Mouse (Mus musculus): ENCODE measurements at regions not wholly inside any gene's neighbourhood (a gene's known extent, or its start where the extent isn't known, plus 50 kb on each side); places are given as distances from the start of the nearest gene placed in this dataset.

DNA sequence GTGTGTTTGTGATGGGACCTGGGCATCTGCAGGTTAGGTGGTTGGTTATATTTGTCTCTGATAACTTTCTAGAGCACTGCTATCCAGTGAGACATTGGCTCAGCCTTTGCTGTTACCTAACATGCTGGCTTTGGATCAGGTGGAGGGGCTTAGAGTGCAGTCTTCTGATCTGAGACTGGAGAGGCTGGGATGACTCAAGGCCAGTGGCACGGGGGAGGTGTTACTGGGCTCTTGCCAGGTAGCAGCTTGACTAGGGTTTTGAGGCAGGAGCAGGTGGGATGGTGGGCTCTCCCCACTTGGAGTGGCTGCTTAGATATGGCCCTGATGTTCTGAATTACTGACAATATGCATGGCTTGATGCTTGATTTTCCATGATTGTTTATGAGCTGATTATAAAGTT, 236.0 kb downstream of the Zfp704 start:
- DNase-seq (ENCODE audit: extremely low spot score in 1 of 2, low spot score in 1 of 2) = peak in 1 of 2 experiments; percentile 22

GRCm38 (mm10) chr3:9370096-9370495, 239.8 kb downstream of the Zfp704 start:
- no peak for DNase-seq (ENCODE audit: extremely low spot score in 1 of 2, low spot score in 1 of 2)

GRCm38 (mm10) chr3:9365791-9366190, 244.1 kb downstream of the Zfp704 start:
- DNase-seq (ENCODE audit: extremely low spot score in 1 of 2, low spot score in 1 of 2) = no peak

- DNase-seq (ENCODE audit: extremely low spot score in 1 of 2, low spot score in 1 of 2) = no peak
These were observed 250.7 kb downstream of the Zfp704 start for GRCm38 (mm10) chr3:9359186-9359585.

DNA sequence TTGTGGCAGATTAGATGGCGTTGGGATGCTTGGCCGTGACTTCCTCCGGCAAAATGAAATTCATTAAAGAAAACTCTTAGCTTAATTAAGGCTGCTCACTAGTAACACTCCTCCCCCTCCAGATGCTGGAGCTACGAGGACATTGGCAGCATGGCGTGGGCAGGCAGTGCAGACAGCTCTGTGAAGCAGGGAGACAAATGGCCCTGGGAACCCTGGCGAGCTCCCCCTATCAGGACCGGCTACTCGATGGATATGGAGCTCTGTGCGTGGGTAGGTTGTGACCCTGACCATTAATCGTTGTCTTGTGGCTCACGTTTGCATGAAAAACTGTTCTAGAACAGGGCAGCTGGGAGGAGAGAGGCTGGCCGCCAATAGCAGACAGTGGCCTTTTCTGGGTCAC, 251.8 kb downstream of the Zfp704 start:
- no peak for DNase-seq (ENCODE audit: extremely low spot score in 1 of 2, low spot score in 1 of 2)

- DNase-seq (ENCODE audit: extremely low spot score in 1 of 2, low spot score in 1 of 2) = peak in 1 of 2 experiments; percentile 37
These were observed 252.2 kb downstream of the Zfp704 start for GRCm38 (mm10) chr3:9357639-9358038.

GRCm38 (mm10) chr3:9355875-9356274, 254.0 kb downstream of the Zfp704 start:
- DNase-seq (ENCODE audit: extremely low spot score in 1 of 2, low spot score in 1 of 2) = no peak

- DNase-seq (ENCODE audit: extremely low spot score in 1 of 2, low spot score in 1 of 2) = no peak
These were observed 255.1 kb downstream of the Zfp704 start for GRCm38 (mm10) chr3:9354756-9355155.

DNA sequence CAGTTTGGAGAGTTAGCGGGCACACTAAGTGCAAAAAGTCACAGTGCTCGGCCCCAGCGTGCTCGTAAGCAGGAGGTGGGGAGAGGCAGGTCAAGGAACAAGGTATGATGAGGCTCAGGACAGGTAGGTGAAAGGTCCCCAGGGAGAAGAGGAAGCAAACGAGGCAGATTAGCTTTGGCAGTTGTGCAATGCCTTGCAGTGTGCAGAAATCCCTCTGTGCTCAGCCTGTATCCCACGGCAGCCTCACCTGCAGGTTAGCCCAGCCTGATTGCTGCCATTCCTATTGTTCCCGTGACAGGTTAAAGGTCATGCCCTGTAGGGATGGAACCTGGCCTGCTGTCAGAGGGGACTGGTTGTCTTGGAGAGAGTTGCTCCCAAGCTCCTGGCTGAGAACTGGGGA, 257.6 kb downstream of the Zfp704 start:
- DNase-seq (ENCODE audit: extremely low spot score in 1 of 2, low spot score in 1 of 2) = no peak

DNA sequence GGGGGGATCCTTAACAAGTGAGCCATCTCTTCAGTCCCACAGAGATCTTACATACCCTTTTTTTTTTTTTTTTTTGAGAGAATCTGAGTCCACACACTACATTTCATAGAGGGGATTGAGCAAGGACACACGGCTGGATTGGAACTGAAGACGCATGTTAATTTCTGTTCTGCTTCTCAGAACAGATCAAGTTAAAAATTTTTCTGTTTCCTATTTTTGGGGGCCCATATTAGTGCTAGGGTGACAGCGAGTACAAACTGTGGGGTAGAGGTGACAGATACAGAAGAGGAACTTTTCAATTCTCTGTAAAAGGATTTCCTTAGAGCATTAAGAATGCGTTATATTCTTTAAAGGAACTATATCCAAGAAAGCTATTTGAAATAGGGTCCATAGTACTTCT, 260.1 kb downstream of the Zfp704 start:
- no peak for DNase-seq (ENCODE audit: extremely low spot score in 1 of 2, low spot score in 1 of 2)

- DNase-seq (ENCODE audit: extremely low spot score in 1 of 2, low spot score in 1 of 2) = no peak
These were observed 262.4 kb downstream of the Zfp704 start for GRCm38 (mm10) chr3:9347446-9347860.

- DNase-seq (ENCODE audit: extremely low spot score in 1 of 2, low spot score in 1 of 2) = no peak
These were observed 262.9 kb downstream of the Zfp704 start for GRCm38 (mm10) chr3:9346857-9347445.

- no peak for DNase-seq (ENCODE audit: extremely low spot score in 1 of 2, low spot score in 1 of 2)
These were observed 263.5 kb downstream of the Zfp704 start for GRCm38 (mm10) chr3:9346356-9346755.

DNA sequence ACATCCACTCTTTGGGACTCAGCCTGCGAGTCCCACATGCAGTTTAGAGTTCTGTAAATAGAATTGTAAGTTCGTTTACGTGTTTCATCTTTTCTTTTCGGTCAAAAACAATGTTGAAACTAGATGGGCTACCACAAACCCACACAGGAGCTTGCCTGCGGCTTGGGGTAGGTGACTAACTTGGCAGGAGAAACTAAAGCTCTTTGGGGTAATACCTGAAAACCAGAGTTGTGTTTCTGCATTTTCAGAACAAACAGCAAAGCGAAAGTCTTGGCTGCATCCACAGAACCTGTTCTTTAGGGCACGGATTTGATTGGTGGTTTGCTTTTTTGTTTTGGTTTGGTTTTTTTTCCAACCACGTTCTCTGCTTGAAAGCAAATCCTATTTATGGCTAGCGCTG, 264.0 kb downstream of the Zfp704 start:
- no peak for DNase-seq (ENCODE audit: extremely low spot score in 1 of 2, low spot score in 1 of 2)

- DNase-seq (ENCODE audit: extremely low spot score in 1 of 2, low spot score in 1 of 2) = no peak
These were observed 266.3 kb downstream of the Zfp704 start for GRCm38 (mm10) chr3:9343586-9343985.

DNA sequence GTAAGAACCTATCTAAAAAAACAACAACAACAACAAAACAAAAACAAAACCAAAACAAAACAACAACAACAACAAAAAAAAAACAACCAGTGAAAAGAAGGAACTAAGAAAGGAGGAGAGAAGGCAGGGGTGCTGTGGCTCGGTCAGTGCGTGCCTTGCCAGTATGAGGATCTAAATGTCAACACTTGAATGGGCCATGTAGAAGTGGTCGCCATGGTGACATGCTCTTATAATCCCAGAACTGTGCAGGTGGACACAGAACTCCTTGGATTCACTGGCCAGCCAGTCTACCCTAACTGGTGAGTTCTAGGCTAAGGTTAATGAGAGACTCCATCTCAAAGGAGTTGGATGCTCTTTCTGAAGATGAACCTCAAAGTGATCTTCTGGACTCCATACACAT, 267.7 kb downstream of the Zfp704 start:
- no peak for DNase-seq (ENCODE audit: extremely low spot score in 1 of 2, low spot score in 1 of 2)

GRCm38 (mm10) chr3:9341657-9342056, 268.2 kb downstream of the Zfp704 start:
- DNase-seq (ENCODE audit: extremely low spot score in 1 of 2, low spot score in 1 of 2) = no peak

DNA sequence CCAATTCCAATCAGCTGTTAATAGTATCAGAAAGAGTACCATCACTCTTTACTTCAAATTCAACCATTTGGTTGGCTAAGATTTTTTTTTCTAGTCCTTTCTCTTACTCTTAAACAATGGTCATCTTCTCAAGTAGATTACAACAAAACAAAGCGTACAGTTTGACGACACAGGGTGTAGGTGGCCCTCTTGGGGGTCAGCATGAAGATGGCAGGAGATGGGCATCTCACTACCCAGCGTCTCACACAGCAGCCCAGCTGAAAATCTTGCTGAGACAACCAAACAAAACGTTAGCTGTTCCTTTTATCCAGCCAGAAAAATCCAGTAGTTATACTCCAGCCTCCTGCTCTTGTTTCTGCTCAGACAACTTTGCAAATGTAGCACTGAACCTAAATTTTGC, 268.6 kb downstream of the Zfp704 start:
- DNase-seq (ENCODE audit: extremely low spot score in 1 of 2, low spot score in 1 of 2) = no peak

DNA sequence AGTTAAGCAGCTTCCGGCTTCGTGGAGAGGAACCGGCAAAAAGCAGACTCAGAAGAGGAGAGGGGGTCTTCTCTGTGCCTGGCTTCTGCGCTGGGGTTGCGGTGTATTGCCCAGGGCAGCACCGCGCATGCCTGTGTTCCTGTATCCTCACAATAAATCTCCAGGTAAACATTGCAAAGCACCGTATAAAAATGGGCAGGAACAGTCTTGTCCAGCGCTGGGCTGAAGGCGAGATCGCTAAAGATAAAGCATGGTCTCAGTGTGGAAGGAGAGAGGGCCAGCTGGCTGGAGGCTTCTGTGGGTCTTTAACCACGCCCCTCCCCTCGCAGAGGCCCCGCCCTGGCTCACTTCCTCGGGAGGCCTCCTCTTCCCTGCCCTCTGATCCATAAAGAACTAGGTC, 269.1 kb downstream of the Zfp704 start:
- no peak for DNase-seq (ENCODE audit: extremely low spot score in 1 of 2, low spot score in 1 of 2)

DNA sequence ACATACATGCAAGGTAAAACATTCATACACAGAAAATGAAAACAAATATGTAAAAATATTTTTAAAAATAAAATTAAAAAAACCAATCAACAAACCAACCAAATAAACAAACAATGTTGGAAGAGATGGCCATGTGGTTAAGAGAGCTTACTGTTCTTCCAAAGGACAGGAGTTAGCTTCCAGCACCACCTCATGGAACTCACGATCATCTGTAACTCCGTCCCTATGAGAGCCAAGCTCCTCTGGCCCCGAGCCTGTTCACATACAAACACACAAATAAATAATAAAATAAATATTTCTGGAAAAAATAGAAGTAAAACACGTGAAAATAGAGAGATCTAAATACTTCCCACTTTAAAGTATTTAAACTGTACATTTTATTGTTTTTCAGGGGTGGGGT, 269.5 kb downstream of the Zfp704 start:
- no peak for DNase-seq (ENCODE audit: extremely low spot score in 1 of 2, low spot score in 1 of 2)

DNA sequence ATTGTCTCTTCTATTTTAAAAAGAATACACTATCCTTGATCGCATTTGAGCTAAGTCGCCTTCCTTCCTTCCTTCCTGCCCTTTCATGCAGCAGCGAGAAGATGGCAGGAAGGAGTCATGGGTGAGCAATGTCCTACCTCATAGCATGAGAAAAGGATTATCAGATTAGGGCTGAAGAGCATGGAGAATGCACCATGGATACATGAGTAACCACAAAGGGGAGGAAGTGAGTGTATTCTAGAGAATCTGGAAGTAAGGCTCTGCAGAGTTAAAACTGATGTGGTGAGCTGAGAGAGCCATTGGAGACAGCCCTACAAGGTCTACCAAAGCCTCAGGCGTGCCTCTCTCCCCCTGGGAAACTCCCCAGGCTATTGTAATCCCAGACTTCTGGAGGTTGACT, 270.2 kb downstream of the Zfp704 start:
- DNase-seq (ENCODE audit: extremely low spot score in 1 of 2, low spot score in 1 of 2) = no peak

GRCm38 (mm10) chr3:9335580-9335979, 274.3 kb downstream of the Zfp704 start:
- DNase-seq (ENCODE audit: extremely low spot score in 1 of 2, low spot score in 1 of 2) = no peak
